Mouse (Mus musculus) embryonic fibroblast, embryonic 13.5 days (primary cell): Measurements from ENCODE around the gene Cd164.

Experiments
- CTCF ChIP-seq: IDR thresholded peaks from 2 replicates; pipeline ENCODE4 v1.5.1; 2011; ENCODE audit warnings: mild to moderate bottlenecking, control low read depth, low read length, moderate library complexity, borderline replicate concordance; ENCODE audit not compliant: insufficient read depth
- POLR2A ChIP-seq: IDR thresholded peaks from 2 replicates; pipeline ENCODE4 v1.6.1; 2011; ENCODE audit warnings: low read depth, mild to moderate bottlenecking, control low read depth, low read length, moderate library complexity

GRCm38 (mm10) chr10:41572274-41572673 lies 53.1 kb downstream of the Cd164 start:
- TF ChIP-seq CTCF: no peak
- no peak for TF ChIP-seq POLR2A
